Mouse (Mus musculus) ES-E14 (cell line): ENCODE data around the gene Gm10570.

Experiments
- HCFC1 ChIP-seq: IDR thresholded peaks from 2 replicates; pipeline ENCODE4 v1.6.1; 2012; ENCODE audit warnings: low read length, inconsistent platforms, borderline replicate concordance; ENCODE audit not compliant: insufficient read depth
- MAFK ChIP-seq: IDR thresholded peaks from 2 replicates; pipeline ENCODE4 v1.6.1; 2014; ENCODE audit warnings: mild to moderate bottlenecking, low read depth, low read length, inconsistent platforms; ENCODE audit not compliant: insufficient read depth
- ZC3H11A ChIP-seq: IDR thresholded peaks from 2 replicates; pipeline ENCODE4 v1.6.1; 2012; ENCODE audit warnings: low read depth, mild to moderate bottlenecking, inconsistent platforms, low read length, borderline replicate concordance

GRCm38 (mm10) chr4:130276573-130277176 is 31.8 kb downstream of the Gm10570 start:
- TF ChIP-seq MAFK, result no peak
- TF ChIP-seq HCFC1, result no peak
- TF ChIP-seq ZC3H11A, result no peak
